Mouse (Mus musculus): ENCODE data around the gene Pdxdc1. TPM values are rescaled to one million over a fixed set of nuclear protein-coding genes. Genes with fewer than 3 reads are reported as not detected.

The Pdxdc1 gene
- polyA plus RNA-seq, 1 experiment from 2014 or later, result 66.1 TPM

GRCm38 (mm10) chr16:13898981-13899380, 4.0 kb downstream of the Pdxdc1 start:
- Histone ChIP-seq H3K4me1 (ENCODE audit: control insufficient read depth, insufficient read depth, low read length) (peaks cover 9% of the 10 kb centered on the region; the same call in 1 of the 2 replicates), H3K9ac (replicated peaks; ENCODE audit: low read depth, low read length) (no peak overlapping the region), H3K9me3 (ENCODE audit: control insufficient read depth, low read length) (no peaks in the 10 kb centered on the region), H3K4me3 (ENCODE audit: low read depth, low read length) (no peak overlapping the region), H3K27ac (ENCODE audit: low read depth, low read length) (no peak overlapping the region), H3K27me3 (ENCODE audit: control insufficient read depth, insufficient read depth, low read length) (no peaks in the 10 kb centered on the region), H3K4me2 (ENCODE audit: low read depth, low read length) (no peak overlapping the region), H3K36me3 (ENCODE audit: control insufficient read depth, insufficient read depth, low read length) (no peaks in the 10 kb centered on the region)
- no peak for ATAC-seq (ENCODE audit: low read depth)
- 67% methylated on average over 2 of the region's 2 CpGs for WGBS

- ATAC-seq (ENCODE audit: low read depth), result no peak
- WGBS, result 89% methylated on average over 3 of the region's 3 CpGs
- H3K4me1 ChIP-seq (ENCODE audit: control insufficient read depth, insufficient read depth, low read length), result 0 out of 2 replicates have a peak, but pooled peaks cover under 1% of the 10 kb centered on the region
These were observed 6.6 kb downstream of the Pdxdc1 start for GRCm38 (mm10) chr16:13896357-13896756.

GRCm38 (mm10) chr16:13895740-13896139, 7.2 kb downstream of the Pdxdc1 start:
- no peaks in the 10 kb centered on the region for H3K27me3 ChIP-seq (ENCODE audit: control insufficient read depth, insufficient read depth, low read length)
- no peak overlapping the region for H3K27ac ChIP-seq (ENCODE audit: low read depth, low read length)
- H3K4me1 ChIP-seq (ENCODE audit: control insufficient read depth, insufficient read depth, low read length), result no peaks in the 10 kb centered on the region
- no peak overlapping the region for H3K4me2 ChIP-seq (ENCODE audit: low read depth, low read length)
- 89% methylated on average over 3 of the region's 3 CpGs for WGBS
- no peak for ATAC-seq (ENCODE audit: low read depth)
- H3K9me3 ChIP-seq (ENCODE audit: control insufficient read depth, low read length), result no peaks in the 10 kb centered on the region
- no peak overlapping the region for H3K9ac ChIP-seq (replicated peaks; ENCODE audit: low read depth, low read length)
- no peaks in the 10 kb centered on the region for H3K36me3 ChIP-seq (ENCODE audit: control insufficient read depth, insufficient read depth, low read length)
- H3K4me3 ChIP-seq (ENCODE audit: low read depth, low read length), result no peak overlapping the region

More at GRCm38 (mm10) chr16:13896357-13896756, 6.6 kb downstream of the Pdxdc1 start:
- Histone ChIP-seq H3K27ac (ENCODE audit: low read depth, low read length) (no peak overlapping the region), H3K36me3 (ENCODE audit: control insufficient read depth, insufficient read depth, low read length) (no peaks in the 10 kb centered on the region), H3K9me3 (ENCODE audit: control insufficient read depth, low read length) (no peaks in the 10 kb centered on the region), H3K27me3 (ENCODE audit: control insufficient read depth, insufficient read depth, low read length) (no peaks in the 10 kb centered on the region), H3K9ac (replicated peaks; ENCODE audit: low read depth, low read length) (no peak overlapping the region), H3K4me2 (ENCODE audit: low read depth, low read length) (no peak overlapping the region), H3K4me3 (ENCODE audit: low read depth, low read length) (no peak overlapping the region)

GRCm38 (mm10) chr16:13894097-13894496, 8.8 kb downstream of the Pdxdc1 start:
- H3K9ac ChIP-seq (replicated peaks; ENCODE audit: low read depth, low read length), result no peak overlapping the region
- WGBS, result 55% methylated on average over 2 of the region's 2 CpGs
- no peaks in the 10 kb centered on the region for H3K9me3 ChIP-seq (ENCODE audit: control insufficient read depth, low read length)
- H3K27ac ChIP-seq (ENCODE audit: low read depth, low read length), result no peak overlapping the region
- no peak overlapping the region for H3K4me2 ChIP-seq (ENCODE audit: low read depth, low read length)
- no peak for ATAC-seq (ENCODE audit: low read depth)
- no peaks in the 10 kb centered on the region for H3K4me1 ChIP-seq (ENCODE audit: control insufficient read depth, insufficient read depth, low read length)
- no peaks in the 10 kb centered on the region for H3K36me3 ChIP-seq (ENCODE audit: control insufficient read depth, insufficient read depth, low read length)
- no peaks in the 10 kb centered on the region for H3K27me3 ChIP-seq (ENCODE audit: control insufficient read depth, insufficient read depth, low read length)
- no peak overlapping the region for H3K4me3 ChIP-seq (ENCODE audit: low read depth, low read length)

- Histone ChIP-seq H3K4me2 (ENCODE audit: low read depth, low read length) (no peak overlapping the region), H3K4me1 (ENCODE audit: control insufficient read depth, insufficient read depth, low read length) (no peaks in the 10 kb centered on the region)
These were observed 10.1 kb downstream of the Pdxdc1 start for GRCm38 (mm10) chr16:13892850-13893249.

GRCm38 (mm10) chr16:13890449-13890848, 12.5 kb downstream of the Pdxdc1 start:
- no peaks in the 10 kb centered on the region for H3K4me1 ChIP-seq (ENCODE audit: control insufficient read depth, insufficient read depth, low read length)
- no peaks in the 10 kb centered on the region for H3K27me3 ChIP-seq (ENCODE audit: control insufficient read depth, insufficient read depth, low read length)
- ATAC-seq (ENCODE audit: low read depth), result no peak
- no peak overlapping the region for H3K9ac ChIP-seq (replicated peaks; ENCODE audit: low read depth, low read length)
- no peaks in the 10 kb centered on the region for H3K36me3 ChIP-seq (ENCODE audit: control insufficient read depth, insufficient read depth, low read length)
- WGBS, result 93% methylated on average over 2 of the region's 2 CpGs
- H3K4me2 ChIP-seq (ENCODE audit: low read depth, low read length), result no peak overlapping the region
- no peak overlapping the region for H3K27ac ChIP-seq (ENCODE audit: low read depth, low read length)
- no peaks in the 10 kb centered on the region for H3K9me3 ChIP-seq (ENCODE audit: control insufficient read depth, low read length)
- H3K4me3 ChIP-seq (ENCODE audit: low read depth, low read length), result no peak overlapping the region

More at GRCm38 (mm10) chr16:13892850-13893249, 10.1 kb downstream of the Pdxdc1 start:
- Histone ChIP-seq H3K9me3 (ENCODE audit: control insufficient read depth, low read length) (no peaks in the 10 kb centered on the region), H3K36me3 (ENCODE audit: control insufficient read depth, insufficient read depth, low read length) (no peaks in the 10 kb centered on the region), H3K9ac (replicated peaks; ENCODE audit: low read depth, low read length) (no peak overlapping the region), H3K27ac (ENCODE audit: low read depth, low read length) (no peak overlapping the region), H3K4me3 (ENCODE audit: low read depth, low read length) (no peak overlapping the region), H3K27me3 (ENCODE audit: control insufficient read depth, insufficient read depth, low read length) (no peaks in the 10 kb centered on the region)
- no peak for ATAC-seq (ENCODE audit: low read depth)

GRCm38 (mm10) chr16:13883094-13883774, 19.7 kb downstream of the Pdxdc1 start:
- Histone ChIP-seq H3K4me2 (ENCODE audit: low read depth, low read length) (no peak overlapping the region), H3K27ac (ENCODE audit: low read depth, low read length) (no peak overlapping the region), H3K9ac (replicated peaks; ENCODE audit: low read depth, low read length) (no peak overlapping the region), H3K36me3 (ENCODE audit: control insufficient read depth, insufficient read depth, low read length) (no peaks in the 10 kb centered on the region), H3K27me3 (ENCODE audit: control insufficient read depth, insufficient read depth, low read length) (no peaks in the 10 kb centered on the region), H3K9me3 (ENCODE audit: control insufficient read depth, low read length) (no peaks in the 10 kb centered on the region), H3K4me3 (ENCODE audit: low read depth, low read length) (no peak overlapping the region), H3K4me1 (ENCODE audit: control insufficient read depth, insufficient read depth, low read length) (no peaks in the 10 kb centered on the region)
- ATAC-seq (ENCODE audit: low read depth), result no peak
- WGBS, result 69% methylated on average over 3 of the region's 3 CpGs

- Histone ChIP-seq H3K4me1 (ENCODE audit: control insufficient read depth, insufficient read depth, low read length) (no peaks in the 10 kb centered on the region), H3K9me3 (ENCODE audit: control insufficient read depth, low read length) (no peaks in the 10 kb centered on the region), H3K36me3 (ENCODE audit: control insufficient read depth, insufficient read depth, low read length) (peaks cover 2% of the 10 kb centered on the region; the same call in 1 of the 2 replicates), H3K4me2 (ENCODE audit: low read depth, low read length) (no peak overlapping the region), H3K4me3 (ENCODE audit: low read depth, low read length) (no peak overlapping the region), H3K27ac (ENCODE audit: low read depth, low read length) (no peak overlapping the region), H3K27me3 (ENCODE audit: control insufficient read depth, insufficient read depth, low read length) (no peaks in the 10 kb centered on the region), H3K9ac (replicated peaks; ENCODE audit: low read depth, low read length) (no peak overlapping the region)
- ATAC-seq (ENCODE audit: low read depth), result no peak
- 98% methylated on average over 4 of the region's 4 CpGs for WGBS
These were observed 27.4 kb downstream of the Pdxdc1 start for GRCm38 (mm10) chr16:13875483-13875882.

- Histone ChIP-seq H3K27me3 (ENCODE audit: control insufficient read depth, insufficient read depth, low read length) (no peaks in the 10 kb centered on the region), H3K4me3 (ENCODE audit: low read depth, low read length) (peak overlapping the region; percentile 22), H3K9me3 (ENCODE audit: control insufficient read depth, low read length) (no peaks in the 10 kb centered on the region), H3K4me2 (ENCODE audit: low read depth, low read length) (peak overlapping the region; percentile 46), H3K36me3 (ENCODE audit: control insufficient read depth, insufficient read depth, low read length) (peaks cover 4% of the 10 kb centered on the region), H3K4me1 (ENCODE audit: control insufficient read depth, insufficient read depth, low read length) (no peaks in the 10 kb centered on the region), H3K9ac (replicated peaks; ENCODE audit: low read depth, low read length) (peak overlapping the region; percentile 58), H3K27ac (ENCODE audit: low read depth, low read length) (peak overlapping the region; percentile 18)
- peak; percentile 81; the same call in 1 of the 2 replicates for ATAC-seq (ENCODE audit: low read depth)
- WGBS, result 3% methylated on average over 42 of the region's 42 CpGs
These were observed 34.9 kb downstream of the Pdxdc1 start for GRCm38 (mm10) chr16:13867910-13868514.

Data from neural tube, embryonic 14.5 days (tissue).